Mouse (Mus musculus) neural tube, embryonic 13.5 days (tissue): ENCODE results near the gene Rassf3. TPM values are rescaled to one million over a fixed set of nuclear protein-coding genes. Genes with fewer than 3 reads are reported as not detected.

Source experiments
- ATAC-seq: fragments of 200-750 bp; cut with Nextera tagmentation; 2 replicates; pipeline ENCODE4 v1.8.0; 2017; ENCODE audit warnings: low read depth, mild to moderate bottlenecking, moderate TSS enrichment, moderate library complexity
- H3K27ac ChIP-seq: fragments of 300-500 bp; sonication (generic); replicated peaks from 2 replicates; pipeline ENCODE4 v1.5.1; 2015; ENCODE audit warnings: moderate library complexity, mild to moderate bottlenecking, inconsistent platforms
- H3K27me3 ChIP-seq: fragments of 300-500 bp; sonication (generic); 2 replicates; pipeline ENCODE4 v1.6.1; 2015; ENCODE audit warnings: mild to moderate bottlenecking, inconsistent platforms
- H3K36me3 ChIP-seq: fragments of 300-500 bp; sonication (generic); 2 replicates; pipeline ENCODE4 v1.6.1; 2015; ENCODE audit warnings: mild to moderate bottlenecking, inconsistent platforms
- H3K4me1 ChIP-seq: fragments of 300-500 bp; sonication (generic); replicated peaks from 2 replicates; pipeline ENCODE4 v1.6.1; 2015; ENCODE audit warnings: inconsistent platforms
- H3K4me2 ChIP-seq: fragments of 300-500 bp; sonication (generic); 2 replicates; pipeline ENCODE4 v1.6.1; 2015; ENCODE audit warnings: inconsistent platforms, mild to moderate bottlenecking, moderate library complexity
- H3K4me3 ChIP-seq: fragments of 300-500 bp; sonication (generic); 2 replicates; pipeline ENCODE4 v1.5.1; 2015; ENCODE audit warnings: mild to moderate bottlenecking, inconsistent platforms
- H3K9ac ChIP-seq: fragments of 300-500 bp; sonication (generic); 2 replicates; pipeline ENCODE4 v1.6.1; 2015; ENCODE audit warnings: moderate library complexity, mild to moderate bottlenecking, inconsistent platforms
- H3K9me3 ChIP-seq: fragments of 300-500 bp; sonication (generic); 2 replicates; pipeline ENCODE4 v1.6.1; 2016; ENCODE audit warnings: inconsistent platforms
- WGBS: fragments of 180-500 bp; shearing (Covaris S2); methylation state at CpG from one replicate; pipeline ENCODE4 v1.1.7; 2015; 5-methylcytosine and 5-hydroxymethylcytosine counted together
- polyA plus RNA-seq: library from polyadenylated mRNA; unstranded; fragments of >200 nt; fragmentation: Nextera tagmentation; extraction: Ambion mirVana; gene quantifications from 2 replicates; pipeline ENCODE4 v1.2.1, GENCODE M21; 2015

Rassf3 gene
- polyA plus RNA-seq, 1 experiment from 2014 or later, result 6.2 TPM

GRCm38 (mm10) chr10:121486350-121486749 lies 10.2 kb upstream of the Rassf3 start:
- no peak overlapping the region for H3K9ac ChIP-seq
- no peaks in the 10 kb centered on the region for H3K9me3 ChIP-seq
- WGBS, result 90% methylated on average over 9 of the region's 9 CpGs
- no peak for ATAC-seq
- H3K27ac ChIP-seq, result no peak overlapping the region
- no peak overlapping the region for H3K4me2 ChIP-seq
- no peaks in the 10 kb centered on the region for H3K36me3 ChIP-seq
- H3K27me3 ChIP-seq, result no peaks in the 10 kb centered on the region
- no peak overlapping the region for H3K4me3 ChIP-seq
- H3K4me1 ChIP-seq, result no peaks in the 10 kb centered on the region

DNA sequence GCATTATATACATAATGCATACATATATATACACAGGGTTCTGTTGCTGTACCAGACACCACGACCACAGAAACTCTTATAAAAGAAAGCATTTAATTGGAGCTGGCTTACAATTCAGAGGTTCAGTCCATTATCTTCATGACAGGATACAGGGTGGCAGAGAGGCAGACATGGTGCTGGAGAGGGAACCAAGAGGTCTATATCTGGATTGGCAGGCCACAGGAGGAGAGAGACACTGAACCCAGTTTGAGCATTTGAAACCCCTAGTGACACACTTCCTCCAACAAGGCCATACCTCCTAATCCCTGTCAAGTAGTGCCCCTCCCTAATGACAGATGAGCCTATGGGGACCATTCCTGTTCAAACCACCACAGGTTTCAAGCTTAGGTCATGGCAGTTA lies 7.2 kb upstream of the Rassf3 start:
- ATAC-seq, result no peak
- Histone ChIP-seq H3K36me3 (no peaks in the 10 kb centered on the region), H3K4me3 (no peak overlapping the region), H3K9me3 (no peaks in the 10 kb centered on the region), H3K4me1 (no peaks in the 10 kb centered on the region), H3K4me2 (no peak overlapping the region), H3K9ac (no peak overlapping the region), H3K27me3 (no peaks in the 10 kb centered on the region), H3K27ac (no peak overlapping the region)
- 72% methylated on average over 1 of the region's 1 CpGs for WGBS

DNA sequence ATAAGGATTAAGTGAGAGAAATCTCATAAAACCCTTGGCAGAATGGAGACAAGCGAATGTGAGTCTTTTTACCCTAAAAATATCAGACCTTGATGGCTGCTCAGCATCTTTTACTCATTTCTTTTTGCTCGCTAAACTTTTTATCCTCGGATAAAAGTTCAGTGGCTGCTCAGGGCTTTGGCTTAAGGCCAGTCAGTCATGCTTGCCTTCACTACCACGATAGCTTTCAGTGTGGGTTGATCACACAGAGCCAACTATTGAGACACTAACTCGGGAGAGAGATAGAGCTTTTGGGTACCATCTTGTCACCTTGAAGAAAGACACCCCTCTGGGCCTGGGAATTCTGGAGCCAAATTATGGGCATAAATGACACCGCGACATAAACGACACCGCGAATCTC lies 5.0 kb upstream of the Rassf3 start:
- 84% methylated on average over 10 of the region's 10 CpGs for WGBS

DNA sequence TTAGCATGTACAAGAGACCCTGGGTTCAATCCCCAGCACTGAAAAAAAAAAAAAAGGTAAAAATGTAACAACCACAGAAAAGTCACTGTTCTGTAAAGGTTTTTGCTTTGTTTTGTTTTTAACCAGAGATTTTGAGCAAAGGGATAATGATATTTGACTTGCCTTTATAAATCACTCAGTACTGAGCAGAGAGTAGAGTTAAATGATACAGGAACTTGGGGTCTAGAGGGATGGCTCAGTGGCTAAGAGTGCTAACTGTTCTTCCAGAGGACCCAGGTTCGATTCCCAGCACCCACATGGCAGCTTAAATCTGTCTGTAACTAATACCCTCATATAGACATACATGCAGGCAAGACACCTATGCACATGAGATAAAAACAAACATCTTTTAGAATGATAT lies 3.8 kb upstream of the Rassf3 start:
- Histone ChIP-seq H3K36me3 (no peaks in the 10 kb centered on the region), H3K9me3 (no peaks in the 10 kb centered on the region), H3K27me3 (0 out of 2 replicates have a peak, but pooled peaks cover 2% of the 10 kb centered on the region), H3K9ac (no peak overlapping the region), H3K4me3 (no peak overlapping the region), H3K4me2 (no peak overlapping the region), H3K4me1 (peaks cover 19% of the 10 kb centered on the region), H3K27ac (no peak overlapping the region)
- ATAC-seq, result no peak
- 83% methylated on average over 1 of the region's 1 CpGs for WGBS

More for the DNA sequence above, 5.0 kb upstream of the Rassf3 start:
- Histone ChIP-seq H3K27ac (no peak overlapping the region), H3K4me2 (no peak overlapping the region), H3K27me3 (no peaks in the 10 kb centered on the region), H3K9me3 (no peaks in the 10 kb centered on the region), H3K4me1 (peaks cover 11% of the 10 kb centered on the region; the same call in 1 of the 2 replicates), H3K36me3 (no peaks in the 10 kb centered on the region), H3K4me3 (no peak overlapping the region), H3K9ac (no peak overlapping the region)
- ATAC-seq, result no peak

DNA sequence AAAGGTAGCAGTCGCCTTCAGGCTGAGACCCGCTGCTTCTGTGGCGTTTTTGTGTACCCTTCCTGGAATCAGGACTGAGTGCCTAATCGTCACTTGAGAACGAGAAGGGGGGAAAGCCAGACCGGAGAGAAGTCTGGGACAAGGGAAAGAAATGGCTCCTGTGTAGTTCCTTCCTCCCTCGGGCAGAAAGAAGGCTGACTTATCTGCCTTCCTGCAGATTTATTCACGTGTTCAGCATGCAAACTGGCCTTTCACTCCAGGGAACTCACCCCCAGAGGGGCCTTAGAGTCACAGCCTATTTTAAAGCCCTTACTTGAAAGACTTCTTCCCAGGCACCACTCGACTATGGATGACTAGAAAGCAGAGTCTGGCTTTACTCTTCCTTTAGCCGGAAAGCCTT lies 1.3 kb upstream of the Rassf3 start:
- Histone ChIP-seq H3K36me3 (no peaks in the 10 kb centered on the region), H3K27ac (peak overlapping the region; percentile 54; the same call in 1 of the 2 replicates), H3K9ac (no peak overlapping the region; the same call in 1 of the 2 replicates), H3K27me3 (peaks cover 15% of the 10 kb centered on the region), H3K4me3 (no peak overlapping the region), H3K4me1 (peaks cover 42% of the 10 kb centered on the region), H3K4me2 (peak overlapping the region; percentile 93; the same call in 1 of the 2 replicates), H3K9me3 (no peaks in the 10 kb centered on the region)
- no peak for ATAC-seq
- WGBS, result 8% methylated on average over 10 of the region's 10 CpGs

DNA sequence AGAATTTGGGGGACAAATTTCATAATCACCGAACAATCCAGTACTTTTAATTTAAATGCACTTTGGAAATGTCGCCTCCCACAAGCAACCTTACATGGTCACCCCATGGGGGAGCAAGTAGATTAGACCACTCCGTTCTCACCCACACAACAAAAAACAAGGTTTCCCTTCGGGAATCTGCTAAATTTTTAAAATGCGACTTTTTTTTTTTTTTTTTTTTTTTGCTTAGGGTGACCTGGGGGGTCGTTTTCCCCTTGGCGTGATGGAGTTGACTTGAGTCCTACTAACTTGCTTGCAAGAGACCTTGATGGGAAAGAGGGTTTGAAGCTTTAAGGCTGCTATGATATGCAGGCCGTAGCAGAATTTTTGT lies 806 bp upstream of the Rassf3 start:
- H3K27me3 ChIP-seq, result peaks cover 15% of the 10 kb centered on the region
- no peak overlapping the region for H3K9ac ChIP-seq
- 0 out of 2 replicates have a peak overlapping the region, but pooled peaks have one; percentile 54 for H3K27ac ChIP-seq
- 14% methylated on average over 8 of the region's 8 CpGs for WGBS
- ATAC-seq, result no peak
- peak overlapping the region; percentile 65; the same call in 1 of the 2 replicates for H3K4me3 ChIP-seq
- H3K4me2 ChIP-seq, result peak overlapping the region; percentile 93
- H3K4me1 ChIP-seq, result peaks cover 42% of the 10 kb centered on the region
- no peaks in the 10 kb centered on the region for H3K36me3 ChIP-seq
- no peaks in the 10 kb centered on the region for H3K9me3 ChIP-seq

DNA sequence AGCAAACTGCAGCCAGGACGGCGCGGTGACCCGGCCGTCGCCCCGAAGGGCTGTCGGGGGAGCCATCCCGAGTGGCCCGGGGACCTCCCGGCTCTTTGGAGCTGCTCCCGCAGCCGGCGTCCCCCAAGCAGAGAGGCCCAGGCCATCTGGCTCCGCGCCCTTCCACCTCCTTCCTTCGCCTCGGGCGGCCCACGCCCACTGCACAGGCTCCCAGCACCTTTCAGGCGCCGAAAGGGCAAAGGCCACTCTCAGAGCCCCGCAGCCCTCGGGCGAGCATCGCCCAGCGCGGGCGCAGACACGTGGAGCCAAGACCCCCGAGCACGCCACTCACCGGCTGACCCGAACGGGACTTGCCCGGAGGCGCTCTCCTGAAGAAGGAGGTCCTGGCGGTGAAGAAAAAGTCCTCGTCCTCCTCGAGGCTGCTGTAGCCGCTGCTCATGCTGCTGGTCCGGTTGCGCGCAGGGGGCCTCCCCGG lies 438 bp downstream of the Rassf3 start:
- peak overlapping the region; percentile 93 for H3K4me2 ChIP-seq
- peak; percentile 41; the same call in 1 of the 2 replicates for ATAC-seq
- under 1% methylated on average over 45 of the region's 45 CpGs for WGBS
- no peaks in the 10 kb centered on the region for H3K9me3 ChIP-seq
- no peaks in the 10 kb centered on the region for H3K36me3 ChIP-seq
- H3K27ac ChIP-seq, result peak overlapping the region; percentile 43
- peaks cover 49% of the 10 kb centered on the region for H3K4me1 ChIP-seq
- peak overlapping the region; percentile 65 for H3K4me3 ChIP-seq
- peaks cover 15% of the 10 kb centered on the region for H3K27me3 ChIP-seq
- H3K9ac ChIP-seq, result peak overlapping the region; percentile 78

DNA sequence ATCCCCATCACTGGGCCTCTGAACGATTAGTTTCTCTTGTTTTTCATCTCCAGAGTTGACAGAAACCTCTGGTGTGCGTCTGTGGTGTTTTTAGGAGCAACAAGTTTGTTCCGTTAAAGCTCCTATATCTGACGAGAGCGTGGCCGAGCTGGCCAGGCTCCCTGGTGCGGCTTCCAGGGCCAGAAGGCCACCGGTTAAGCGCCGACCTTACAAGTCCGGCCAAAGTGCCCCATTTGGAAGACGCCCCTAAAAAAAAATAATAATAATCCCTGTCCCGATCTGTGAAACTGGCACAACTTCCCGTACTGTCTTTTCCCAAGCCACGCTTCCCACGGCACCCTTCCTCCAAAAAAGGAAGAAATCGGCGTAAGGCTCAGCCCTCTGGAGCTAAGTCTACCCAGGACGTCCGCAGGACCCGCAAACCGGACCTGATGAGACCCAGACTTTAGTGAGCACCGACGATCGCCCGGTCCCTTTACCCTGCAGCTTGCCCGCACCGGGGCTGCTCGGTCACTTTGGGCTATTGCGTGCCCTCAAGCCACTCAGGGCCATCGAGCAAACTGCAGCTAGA lies 961 bp downstream of the Rassf3 start:
- peak overlapping the region; percentile 43 for H3K27ac ChIP-seq
- peak overlapping the region; percentile 93 for H3K4me2 ChIP-seq
- H3K9ac ChIP-seq, result peak overlapping the region; percentile 78
- H3K4me3 ChIP-seq, result peak overlapping the region; percentile 65
- H3K27me3 ChIP-seq, result peaks cover 15% of the 10 kb centered on the region
- peaks cover 49% of the 10 kb centered on the region for H3K4me1 ChIP-seq
- no peaks in the 10 kb centered on the region for H3K9me3 ChIP-seq
- 2% methylated on average over 31 of the region's 31 CpGs for WGBS
- no peak for ATAC-seq
- no peaks in the 10 kb centered on the region for H3K36me3 ChIP-seq

- no peak for ATAC-seq
- Histone ChIP-seq H3K4me3 (peak overlapping the region; percentile 65), H3K27ac (no peak overlapping the region), H3K9me3 (no peaks in the 10 kb centered on the region), H3K27me3 (peaks cover 15% of the 10 kb centered on the region), H3K36me3 (no peaks in the 10 kb centered on the region), H3K9ac (peak overlapping the region; percentile 78), H3K4me1 (peaks cover 52% of the 10 kb centered on the region), H3K4me2 (peak overlapping the region; percentile 93)
- WGBS, result 36% methylated on average over 4 of the region's 4 CpGs
Observed at GRCm38 (mm10) chr10:121474288-121474687, 1.9 kb downstream of the Rassf3 start.

- Histone ChIP-seq H3K4me1 (peaks cover 57% of the 10 kb centered on the region), H3K4me2 (peak overlapping the region; percentile 93), H3K36me3 (no peaks in the 10 kb centered on the region), H3K27me3 (peaks cover 15% of the 10 kb centered on the region), H3K9ac (0 out of 2 replicates have a peak overlapping the region, but pooled peaks have one; percentile 78), H3K9me3 (no peaks in the 10 kb centered on the region), H3K4me3 (peak overlapping the region; percentile 65), H3K27ac (no peak overlapping the region)
- no peak for ATAC-seq
- 63% methylated on average over 12 of the region's 12 CpGs for WGBS
Observed at GRCm38 (mm10) chr10:121473723-121474215, 2.4 kb downstream of the Rassf3 start.

DNA sequence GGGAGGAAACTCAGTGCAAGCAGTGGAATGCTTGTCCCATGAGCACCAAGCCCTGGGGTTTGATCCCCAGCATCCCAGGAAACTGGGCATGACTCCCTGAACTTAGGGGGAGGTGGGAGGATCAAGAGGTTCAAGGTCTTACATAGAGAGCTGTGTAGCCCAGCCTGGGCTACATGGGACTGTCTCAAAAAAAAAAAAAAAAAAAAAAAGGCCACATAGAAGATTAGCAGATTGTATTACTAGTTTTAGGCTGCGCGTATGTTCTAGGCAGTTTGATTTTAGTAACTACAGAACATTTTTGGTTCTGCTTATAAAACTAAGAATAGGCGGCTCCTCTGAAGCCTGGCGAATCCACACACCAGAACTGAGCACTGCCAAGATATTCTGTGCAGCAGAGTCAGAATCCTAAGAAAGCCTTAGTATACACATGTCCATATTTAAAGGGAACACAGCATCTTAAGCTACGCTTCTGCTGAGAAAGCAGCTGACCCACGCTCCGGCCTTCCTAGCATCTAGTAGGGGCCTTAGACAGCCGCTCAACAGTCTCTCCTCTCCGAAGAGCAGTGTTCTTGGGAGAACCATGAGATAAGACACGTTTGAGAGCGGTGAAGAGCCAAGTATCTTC lies 3.4 kb downstream of the Rassf3 start:
- WGBS, result 89% methylated on average over 11 of the region's 11 CpGs
- 0 out of 2 replicates have a peak overlapping the region, but pooled peaks have one; percentile 93 for H3K4me2 ChIP-seq
- no peak for ATAC-seq

DNA sequence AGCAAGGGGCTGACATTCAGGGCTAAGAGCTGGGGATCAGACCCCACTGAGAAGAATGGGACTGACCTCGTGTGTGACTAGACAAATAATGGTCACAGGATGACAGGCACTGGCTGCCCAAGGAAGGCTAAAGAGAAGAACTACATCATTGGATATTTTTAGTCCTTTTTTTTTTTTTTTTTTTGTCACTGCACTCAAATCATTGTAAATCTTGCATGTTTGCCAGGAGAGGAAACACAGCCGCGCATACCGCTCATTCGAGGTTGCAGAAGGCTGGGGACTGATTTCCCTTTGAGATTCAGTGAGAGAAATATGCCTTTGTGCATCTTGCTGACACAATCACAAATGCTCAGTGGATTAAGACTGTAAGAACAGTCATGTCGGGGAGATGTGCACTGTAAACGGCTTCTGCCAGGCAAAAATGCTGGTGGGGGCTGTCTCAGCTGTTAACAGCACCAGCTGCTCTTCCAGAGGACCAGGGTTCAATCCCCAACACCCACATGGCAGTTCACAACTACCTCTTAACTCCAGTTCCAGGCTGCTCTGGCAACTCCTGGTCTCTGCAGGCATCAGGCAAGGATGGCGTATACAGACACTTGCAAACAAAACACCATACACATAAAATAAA lies 4.5 kb downstream of the Rassf3 start:
- Histone ChIP-seq H3K4me1 (peaks cover 59% of the 10 kb centered on the region), H3K4me3 (no peak overlapping the region), H3K9me3 (no peaks in the 10 kb centered on the region), H3K27me3 (peaks cover 15% of the 10 kb centered on the region), H3K27ac (peak overlapping the region; percentile 57), H3K36me3 (no peaks in the 10 kb centered on the region), H3K9ac (0 out of 2 replicates have a peak overlapping the region, but pooled peaks have one; percentile 26), H3K4me2 (0 out of 2 replicates have a peak overlapping the region, but pooled peaks have one; percentile 3)
- no peak for ATAC-seq
- WGBS, result 30% methylated on average over 8 of the region's 8 CpGs

More for the DNA sequence above, 3.4 kb downstream of the Rassf3 start:
- Histone ChIP-seq H3K4me1 (peaks cover 57% of the 10 kb centered on the region), H3K4me3 (no peak overlapping the region), H3K9ac (no peak overlapping the region), H3K27ac (no peak overlapping the region), H3K36me3 (no peaks in the 10 kb centered on the region), H3K9me3 (no peaks in the 10 kb centered on the region), H3K27me3 (peaks cover 15% of the 10 kb centered on the region)
